Mouse (Mus musculus): ENCODE measurements around the gene Abhd16b. TPM values are rescaled to one million over a fixed set of nuclear protein-coding genes. Genes with fewer than 3 reads are reported as not detected.

Abhd16b gene
- polyA plus RNA-seq, 1 experiment from 2014 or later, result 0.09 TPM

DNA sequence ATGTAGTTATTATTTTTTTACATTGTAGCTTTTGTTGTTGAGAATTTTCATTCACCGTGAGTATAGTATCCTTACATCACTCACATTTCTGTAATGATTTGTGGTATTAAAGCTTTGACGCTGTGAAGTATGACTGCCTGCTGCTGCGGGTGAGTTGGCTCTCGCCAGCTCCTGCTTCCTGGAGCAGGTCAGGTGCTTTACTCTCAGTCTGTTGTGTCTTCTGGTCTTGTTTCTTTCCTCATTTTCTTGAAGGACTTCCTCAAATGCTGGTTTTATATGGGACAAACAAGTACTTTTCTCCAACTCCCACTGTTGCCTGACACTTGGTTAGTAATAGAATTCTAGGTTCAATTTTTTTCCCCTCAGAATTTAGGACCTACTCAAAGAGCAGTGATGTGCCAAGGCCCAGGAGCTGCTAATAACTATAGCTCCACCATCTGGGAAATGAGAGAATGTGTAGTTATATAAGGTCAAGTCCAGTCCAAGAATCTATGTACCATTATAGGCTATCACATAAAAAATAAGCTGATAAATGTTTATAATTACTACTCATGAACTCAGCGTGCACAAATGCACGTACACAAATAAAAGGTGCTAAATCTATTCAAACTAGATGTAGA is 48.9 kb downstream of the Abhd16b start:
- Histone ChIP-seq H3K4me1 (replicated peaks; ENCODE audit: control insufficient read depth, insufficient read depth, low read length) (no peaks in the 10 kb centered on the region), H3K36me3 (ENCODE audit: control insufficient read depth, insufficient read depth, low read length) (no peaks in the 10 kb centered on the region), H3K27me3 (ENCODE audit: control insufficient read depth, insufficient read depth, low read length) (no peaks in the 10 kb centered on the region), H3K9me3 (ENCODE audit: control insufficient read depth, low read length) (no peaks in the 10 kb centered on the region), H3K4me3 (ENCODE audit: low read depth, low read length) (no peak overlapping the region), H3K4me2 (replicated peaks; ENCODE audit: low read depth, low read length) (no peak overlapping the region), H3K27ac (ENCODE audit: low read depth, low read length) (no peak overlapping the region), H3K9ac (ENCODE audit: low read depth, low read length) (no peak overlapping the region)
- DNase-seq (ENCODE audit: low spot score) (no peak), ATAC-seq (ENCODE audit: low FRiP score) (no peak)
- 94% methylated on average over 6 of the region's 6 CpGs for WGBS

Other genes starting within 250 kb of the Abhd16b start
- 17.9 and 19.7 TPM in 2 replicates for gene Gmeb2, start 205.2 kb upstream of the Abhd16b start, polyA plus RNA-seq (2014; fragmentation: Nextera tagmentation; extraction: Ambion mirVana)
- 426 and 432 TPM in 2 replicates for gene Stmn3, start 178.7 kb upstream of the Abhd16b start, polyA plus RNA-seq (2014; fragmentation: Nextera tagmentation; extraction: Ambion mirVana)
- 41.6 and 45.6 TPM in 2 replicates for gene Rtel1, start 173.5 kb upstream of the Abhd16b start, polyA plus RNA-seq (2014; fragmentation: Nextera tagmentation; extraction: Ambion mirVana)
- 33.4 and 38.1 TPM in 2 replicates for gene Zgpat, start 128.3 kb upstream of the Abhd16b start, polyA plus RNA-seq (2014; fragmentation: Nextera tagmentation; extraction: Ambion mirVana)
- gene Arfrp1, start 127.8 kb upstream of the Abhd16b start, polyA plus RNA-seq (2014; fragmentation: Nextera tagmentation; extraction: Ambion mirVana), result 51.6 and 55.2 TPM in 2 replicates
- 20.2 and 20.9 TPM in 2 replicates for gene Lime1, start 113.1 kb upstream of the Abhd16b start, polyA plus RNA-seq (2014; fragmentation: Nextera tagmentation; extraction: Ambion mirVana)
- gene Zbtb46, start 33.8 kb upstream of the Abhd16b start, polyA plus RNA-seq (2014; fragmentation: Nextera tagmentation; extraction: Ambion mirVana), result 15.6 and 17.2 TPM in 2 replicates
- gene Tpd52l2, start 3.9 kb downstream of the Abhd16b start, polyA plus RNA-seq (2014; fragmentation: Nextera tagmentation; extraction: Ambion mirVana), result 145 and 151 TPM in 2 replicates
- 97.1 and 104 TPM in 2 replicates for gene Dnajc5, start 27.3 kb downstream of the Abhd16b start, polyA plus RNA-seq (2014; fragmentation: Nextera tagmentation; extraction: Ambion mirVana)
- 54.1 and 57.7 TPM in 2 replicates for gene Uckl1, start 91.7 kb downstream of the Abhd16b start, polyA plus RNA-seq (2014; fragmentation: Nextera tagmentation; extraction: Ambion mirVana)
- 66.5 and 78.1 TPM in 2 replicates for gene Prpf6, start 98.7 kb downstream of the Abhd16b start, polyA plus RNA-seq (2014; fragmentation: Nextera tagmentation; extraction: Ambion mirVana)
- 25.4 and 30.8 TPM in 2 replicates for gene Zfp512b, start 99.6 kb downstream of the Abhd16b start, polyA plus RNA-seq (2014; fragmentation: Nextera tagmentation; extraction: Ambion mirVana)
- 75.9 and 77.7 TPM in 2 replicates for gene Samd10, start 106.0 kb downstream of the Abhd16b start, polyA plus RNA-seq (2014; fragmentation: Nextera tagmentation; extraction: Ambion mirVana)
- 0.35 TPM in 1 of 2 replicates, not detected in the other for gene Gm29797, start 163.8 kb downstream of the Abhd16b start, polyA plus RNA-seq (2014; fragmentation: Nextera tagmentation; extraction: Ambion mirVana)
- 17.0 and 17.1 TPM in 2 replicates for gene Sox18, start 178.4 kb downstream of the Abhd16b start, polyA plus RNA-seq (2014; fragmentation: Nextera tagmentation; extraction: Ambion mirVana)
- 20.7 and 21.2 TPM in 2 replicates for gene Tcea2, start 187.1 kb downstream of the Abhd16b start, polyA plus RNA-seq (2014; fragmentation: Nextera tagmentation; extraction: Ambion mirVana)
- 62.2 and 63.7 TPM in 2 replicates for gene Rgs19, start 200.8 kb downstream of the Abhd16b start, polyA plus RNA-seq (2014; fragmentation: Nextera tagmentation; extraction: Ambion mirVana)
- not detected in 2 replicates for gene Lkaaear1, start 205.2 kb downstream of the Abhd16b start, polyA plus RNA-seq (2014; fragmentation: Nextera tagmentation; extraction: Ambion mirVana)
- 21.6 and 24.3 TPM in 2 replicates for gene Oprl1, start 221.8 kb downstream of the Abhd16b start, polyA plus RNA-seq (2014; fragmentation: Nextera tagmentation; extraction: Ambion mirVana)